Mouse (Mus musculus) stomach, postnatal 0 days (tissue): ENCODE data around the gene Asb18. TPM values are rescaled to one million over a fixed set of nuclear protein-coding genes. Genes with fewer than 3 reads are reported as not detected.

Experiments
- ATAC-seq: fragments of 200-750 bp; cut with Nextera tagmentation; 2 replicates; pipeline ENCODE4 v1.8.0; 2017; ENCODE audit not compliant: low FRiP score, low TSS enrichment
- DNase-seq: peaks from one replicate; pipeline ENCODE4 v3.0.0-alpha.2; 2016; ENCODE audit warnings: low spot score
- H3K27ac ChIP-seq: fragments of 300-500 bp; sonication (generic); replicated peaks from 2 replicates; pipeline ENCODE4 v1.5.1; 2014; ENCODE audit warnings: mild to moderate bottlenecking, control low read depth
- H3K27me3 ChIP-seq: fragments of 300-500 bp; sonication (generic); 2 replicates; pipeline ENCODE4 v1.6.1; 2014; ENCODE audit warnings: low read length; ENCODE audit not compliant: control insufficient read depth, insufficient read depth
- H3K36me3 ChIP-seq: fragments of 300-500 bp; sonication (generic); 2 replicates; pipeline ENCODE4 v1.6.1; 2014; ENCODE audit warnings: low read length, mixed read lengths; ENCODE audit not compliant: control insufficient read depth, insufficient read depth
- H3K4me1 ChIP-seq: fragments of 300-500 bp; sonication (generic); replicated peaks from 2 replicates; pipeline ENCODE4 v1.6.1; 2014; ENCODE audit warnings: antibody characterized with exemption; ENCODE audit not compliant: control insufficient read depth, insufficient read depth
- H3K4me2 ChIP-seq: fragments of 300-500 bp; sonication (generic); replicated peaks from 2 replicates; pipeline ENCODE4 v1.6.1; 2014; ENCODE audit warnings: low read depth, mild to moderate bottlenecking, control low read depth, moderate library complexity
- H3K4me3 ChIP-seq: fragments of 300-500 bp; sonication (generic); 2 replicates; pipeline ENCODE4 v1.5.1; 2014; ENCODE audit warnings: low read depth, low read length, control low read depth
- H3K9ac ChIP-seq: fragments of 300-500 bp; sonication (generic); 2 replicates; pipeline ENCODE4 v1.6.1; 2014; ENCODE audit warnings: mild to moderate bottlenecking, low read length, control low read depth, mixed read lengths
- H3K9me3 ChIP-seq: fragments of 300-500 bp; sonication (generic); 2 replicates; pipeline ENCODE4 v1.6.1; 2016; ENCODE audit warnings: low read length; ENCODE audit not compliant: control insufficient read depth
- CTCF ChIP-seq: IDR thresholded peaks from 2 replicates; pipeline ENCODE4 v1.5.1; 2016; ENCODE audit warnings: antibody characterized with exemption, low read depth, mild to moderate bottlenecking, moderate library complexity
- EP300 ChIP-seq: optimal IDR thresholded peaks from 2 replicates; pipeline ENCODE3; 2016; ENCODE audit warnings: antibody characterized with exemption
- WGBS: fragments of 180-500 bp; shearing (Covaris S2); extraction: QIAGEN DNeasy Blood & Tissue Kit; methylation state at CpG from one replicate; pipeline ENCODE4 v1.1.7; 2014; 5-methylcytosine and 5-hydroxymethylcytosine counted together
- polyA plus RNA-seq: library from polyadenylated mRNA; unstranded; fragments of >200 nt; fragmentation: Nextera tagmentation; extraction: Ambion mirVana; gene quantifications from 2 replicates; pipeline ENCODE4 v1.2.1, GENCODE M21; 2015

Gene Asb18
- polyA plus RNA-seq, 1 experiment from 2014 or later, result not detected

GRCm38 (mm10) chr1:89902236-89902635 lies 112.2 kb downstream of the Asb18 start:
- Histone ChIP-seq H3K4me1 (no peaks in the 10 kb centered on the region), H3K27me3 (no peaks in the 10 kb centered on the region), H3K4me3 (no peak overlapping the region), H3K27ac (no peak overlapping the region), H3K36me3 (no peaks in the 10 kb centered on the region), H3K9me3 (no peaks in the 10 kb centered on the region), H3K9ac (no peak overlapping the region), H3K4me2 (no peak overlapping the region)
- no peak for DNase-seq
- no peak for ATAC-seq
- TF ChIP-seq EP300 (no peak), CTCF (no peak)
- WGBS, result 92% methylated on average over 2 of the region's 2 CpGs

- 80% methylated on average over 4 of the region's 4 CpGs for whole genome bisulfite sequencing
- H3K9me3 ChIP-seq, result no peaks in the 10 kb centered on the region
- no peak overlapping the region for H3K9ac ChIP-seq
- no peak overlapping the region for H3K27ac ChIP-seq
- no peak for ATAC-seq
- H3K4me3 ChIP-seq, result no peak overlapping the region
- no peak overlapping the region for H3K4me2 ChIP-seq
- no peaks in the 10 kb centered on the region for H3K4me1 ChIP-seq
- no peaks in the 10 kb centered on the region for H3K36me3 ChIP-seq
- H3K27me3 ChIP-seq, result no peaks in the 10 kb centered on the region
- DNase-seq, result no peak
- TF ChIP-seq EP300 (no peak), CTCF (no peak)
These were observed 113.1 kb downstream of the Asb18 start for GRCm38 (mm10) chr1:89901381-89901780.

Other genes with a start within 250 kb of the Asb18 start
- gene Gbx2, start 83.5 kb downstream of the Asb18 start, polyA plus RNA-seq, result not detected in 2 replicates
- 0.06 TPM in 1 of 2 replicates, not detected in the other for gene Iqca, start 138.7 kb upstream of the Asb18 start, polyA plus RNA-seq
- gene Ackr3, start 189.3 kb upstream of the Asb18 start, polyA plus RNA-seq, result 14.6 and 15.6 TPM in 2 replicates